ENCODE assay signal across 8 mouse cellular contexts in the genomic region with DNA sequence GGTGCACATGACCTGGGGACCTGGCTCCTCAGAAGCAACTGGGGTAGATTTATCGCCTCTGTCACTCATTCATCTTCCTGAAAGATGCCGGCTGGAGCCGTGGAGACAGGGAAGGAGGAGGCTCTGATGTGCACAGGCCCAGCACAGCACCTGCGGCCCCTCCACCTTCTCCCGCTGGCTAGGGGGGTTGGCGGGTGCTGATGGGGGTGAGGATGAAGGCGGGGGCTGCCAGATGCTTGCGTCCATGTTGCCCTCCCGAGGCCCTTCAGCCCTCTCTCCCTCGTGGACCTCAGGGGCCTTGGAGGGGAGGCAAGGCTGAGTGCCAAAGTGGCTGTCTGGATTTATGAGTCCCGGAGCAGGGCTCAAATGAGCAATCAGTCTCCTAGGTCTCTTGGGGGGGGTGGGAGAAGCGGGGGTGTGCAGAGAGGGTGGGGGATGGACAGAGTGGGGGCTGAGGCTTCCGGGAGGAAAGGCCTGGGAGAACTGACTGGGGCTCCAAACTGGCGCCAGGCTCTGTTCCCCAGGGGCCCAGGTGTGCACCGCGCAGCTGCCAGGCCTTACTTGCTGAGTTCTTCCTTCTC.
DNase-seq lines count a peak whose midpoint lies in the region; ATAC-seq lines count a peak whose summit lies in the region.

No protein-coding gene starts in this region.

- no peaks in the 10 kb centered on the region for H3K9me3 ChIP-seq in kidney, embryonic 14.5 days (ENCODE audit: control insufficient read depth, low read length)
- no peaks in the 10 kb centered on the region for H3K9me3 ChIP-seq in intestine, embryonic 15.5 days
- no peaks in the 10 kb centered on the region for H3K9me3 ChIP-seq in neural tube, embryonic 11.5 days (ENCODE audit: control insufficient read depth, low read length)

- 13% methylated on average over 16 of the region's 16 CpGs for WGBS in kidney, embryonic 14.5 days
- 40% methylated on average over 16 of the region's 16 CpGs for WGBS in intestine, embryonic 15.5 days
- 34% methylated on average over 14 of the region's 16 CpGs for WGBS in neural tube, embryonic 11.5 days

- peak; percentile 79 for ATAC-seq in kidney, embryonic 14.5 days (ENCODE audit: low FRiP score, low TSS enrichment)
- peak; percentile 48 for ATAC-seq in intestine, embryonic 15.5 days
- peak; percentile 80 for ATAC-seq in neural tube, embryonic 11.5 days (ENCODE audit: insufficient read depth, low FRiP score, low TSS enrichment)

- no peak overlapping the region for H3K4me3 ChIP-seq in kidney, embryonic 14.5 days (ENCODE audit: low read length)
- no peak overlapping the region for H3K4me3 ChIP-seq in intestine, embryonic 15.5 days (replicated peaks)
- no peak overlapping the region for H3K4me3 ChIP-seq in neural tube, embryonic 11.5 days (ENCODE audit: low read depth, low read length)

- H3K27me3 ChIP-seq in kidney, embryonic 14.5 days (ENCODE audit: control insufficient read depth, insufficient read depth, low read length): no peaks in the 10 kb centered on the region
- H3K27me3 ChIP-seq in intestine, embryonic 15.5 days (replicated peaks): no peaks in the 10 kb centered on the region
- no peaks in the 10 kb centered on the region for H3K27me3 ChIP-seq in neural tube, embryonic 11.5 days (ENCODE audit: control insufficient read depth, insufficient read depth, low read length)

- H3K4me1 ChIP-seq in kidney, embryonic 14.5 days (ENCODE audit: control insufficient read depth, insufficient read depth, low read length): peaks cover 65% of the 10 kb centered on the region
- peaks cover 55% of the 10 kb centered on the region for H3K4me1 ChIP-seq in intestine, embryonic 15.5 days (replicated peaks)
- peaks cover 37% of the 10 kb centered on the region for H3K4me1 ChIP-seq in neural tube, embryonic 11.5 days (ENCODE audit: control insufficient read depth, insufficient read depth, low read length)

- H3K4me2 ChIP-seq in kidney, embryonic 14.5 days (replicated peaks; ENCODE audit: low read depth, low read length): peak overlapping the region; percentile 4; the same call in 1 of the 2 replicates
- H3K4me2 ChIP-seq in intestine, embryonic 15.5 days (replicated peaks): 0 out of 2 replicates have a peak overlapping the region, but pooled peaks have one; percentile 9
- H3K4me2 ChIP-seq in neural tube, embryonic 11.5 days (ENCODE audit: low read depth): no peak overlapping the region

- intact Hi-C loops in left cerebral cortex, postnatal 14 days (cut with DNase I): loop anchor here (5.0 kb wide), 1 partner anchor 109 kb away; the partner anchor contains the start of gene Ncor2

- no peak for DNase-seq in kidney, adult 18-20 months
- peak; percentile 67 for DNase-seq in embryo, embryonic 11 days
- peak; percentile 76 for DNase-seq in neural tube, embryonic 11.5 days (ENCODE audit: low spot score)
- DNase-seq in cerebellum, adult 9-10 months: no peak
- DNase-seq in cerebellum, adult 11 months: no peak
- DNase-seq in left cerebral cortex, postnatal 14 days (ENCODE audit: low spot score in 2 of 2): no peak

- H3K27ac ChIP-seq in kidney, embryonic 14.5 days (ENCODE audit: low read depth, low read length): peak overlapping the region; percentile 78
- H3K27ac ChIP-seq in intestine, embryonic 15.5 days: peak overlapping the region; percentile 64
- peak overlapping the region; percentile 87 for H3K27ac ChIP-seq in neural tube, embryonic 11.5 days (ENCODE audit: low read depth, low read length)

- H3K9ac ChIP-seq in kidney, embryonic 14.5 days (ENCODE audit: low read depth, low read length): no peak overlapping the region
- no peak overlapping the region for H3K9ac ChIP-seq in intestine, embryonic 15.5 days
- peak overlapping the region; percentile 44 for H3K9ac ChIP-seq in neural tube, embryonic 11.5 days (ENCODE audit: low read length)

- peaks cover 45% of the 10 kb centered on the region for H3K36me3 ChIP-seq in kidney, embryonic 14.5 days (ENCODE audit: control insufficient read depth, insufficient read depth, low read length)
- H3K36me3 ChIP-seq in intestine, embryonic 15.5 days: peaks cover 23% of the 10 kb centered on the region; the same call in 1 of the 2 replicates
- H3K36me3 ChIP-seq in neural tube, embryonic 11.5 days (ENCODE audit: control insufficient read depth, insufficient read depth, low read length): peaks cover 16% of the 10 kb centered on the region

Comparison
In these comparisons a context has a peak if more than half of its experiments do, and no peak if none do; other contexts are left out.
1. DNase-seq: peak in embryo, embryonic 11 days (single experiment) and neural tube, embryonic 11.5 days (single experiment); none in kidney, adult 18-20 months (single experiment), cerebellum, adult 9-10 months (single experiment), cerebellum, adult 11 months (single experiment) and left cerebral cortex, postnatal 14 days (0 of 2).
2. Peak in every context shown above with its lines, with median percentiles within 50 percentile points of each other: ATAC-seq and H3K27ac ChIP-seq.